Mouse (Mus musculus) megakaryocyte-erythroid progenitor cell, adult 5-6 weeks (primary cell): ENCODE measurements around the gene 1810062G17Rik. TPM values are rescaled to one million over a fixed set of nuclear protein-coding genes. Genes with fewer than 3 reads are reported as not detected.

Source experiments
- ATAC-seq: replicated peaks from 2 replicates; pipeline ENCODE4 v1.8.0; 2016; ENCODE audit warnings: mild to moderate bottlenecking, inconsistent platforms; ENCODE audit not compliant: severe bottlenecking, poor library complexity, low FRiP score, low TSS enrichment
- total RNA-seq, 2 experiments: library from RNA; stranded (forward) in 1 of 2; stranded (reverse) in 1 of 2; fragments of 200-1000, 215-1000 nt in 1 of 2; fragments of >200 nt in 1 of 2; fragmentation: Nextera tagmentation in 1 of 2; gene quantifications; 2 replicates each; pipeline ENCODE4 v1.2.3; 2014 to 2017

Gene 1810062G17Rik
- total RNA-seq, 2 experiments from 2014 or later: not detected

GRCm38 (mm10) chr3:36499418-36499817 is 23.7 kb downstream of the 1810062G17Rik start:
- no peak for ATAC-seq

DNA sequence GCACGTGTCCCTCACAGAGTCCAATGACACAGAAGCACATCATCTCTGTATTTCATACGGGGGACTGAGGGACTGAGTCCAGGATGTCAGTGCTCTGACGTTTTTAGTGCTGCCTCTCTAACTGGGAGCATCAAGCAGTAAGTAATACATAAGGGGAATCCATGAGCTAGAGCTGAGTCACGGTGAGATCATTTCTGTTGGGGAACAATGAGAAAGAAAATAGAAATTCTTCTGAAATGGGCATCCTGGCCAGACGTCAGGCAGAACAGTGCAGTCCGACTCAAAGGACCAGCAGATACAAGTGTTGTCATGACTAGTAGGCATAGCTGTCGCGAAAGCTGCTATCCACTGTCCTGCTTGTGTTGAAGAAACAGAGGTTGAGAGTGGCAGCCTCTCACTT is 25.2 kb downstream of the 1810062G17Rik start:
- ATAC-seq: no peak

GRCm38 (mm10) chr3:36501546-36501945 is 25.8 kb downstream of the 1810062G17Rik start:
- ATAC-seq: no peak

DNA sequence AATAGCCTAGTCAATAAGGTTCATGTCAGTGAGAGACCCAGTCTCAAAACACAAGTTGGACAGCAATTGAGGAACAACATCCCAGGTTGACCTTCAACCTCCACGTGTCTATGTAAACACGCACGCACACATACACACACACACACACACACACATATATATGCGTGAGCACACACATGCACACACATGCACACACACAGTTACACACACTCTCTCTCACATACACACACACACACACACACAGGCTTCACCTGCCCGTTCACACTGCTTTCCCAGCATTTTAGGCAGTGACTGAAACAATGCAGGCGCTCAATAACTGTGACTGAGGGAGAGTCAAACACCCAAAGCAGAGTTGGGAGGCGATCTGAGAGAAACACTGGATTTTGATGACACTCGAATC is 29.6 kb downstream of the 1810062G17Rik start:
- no peak for ATAC-seq

DNA sequence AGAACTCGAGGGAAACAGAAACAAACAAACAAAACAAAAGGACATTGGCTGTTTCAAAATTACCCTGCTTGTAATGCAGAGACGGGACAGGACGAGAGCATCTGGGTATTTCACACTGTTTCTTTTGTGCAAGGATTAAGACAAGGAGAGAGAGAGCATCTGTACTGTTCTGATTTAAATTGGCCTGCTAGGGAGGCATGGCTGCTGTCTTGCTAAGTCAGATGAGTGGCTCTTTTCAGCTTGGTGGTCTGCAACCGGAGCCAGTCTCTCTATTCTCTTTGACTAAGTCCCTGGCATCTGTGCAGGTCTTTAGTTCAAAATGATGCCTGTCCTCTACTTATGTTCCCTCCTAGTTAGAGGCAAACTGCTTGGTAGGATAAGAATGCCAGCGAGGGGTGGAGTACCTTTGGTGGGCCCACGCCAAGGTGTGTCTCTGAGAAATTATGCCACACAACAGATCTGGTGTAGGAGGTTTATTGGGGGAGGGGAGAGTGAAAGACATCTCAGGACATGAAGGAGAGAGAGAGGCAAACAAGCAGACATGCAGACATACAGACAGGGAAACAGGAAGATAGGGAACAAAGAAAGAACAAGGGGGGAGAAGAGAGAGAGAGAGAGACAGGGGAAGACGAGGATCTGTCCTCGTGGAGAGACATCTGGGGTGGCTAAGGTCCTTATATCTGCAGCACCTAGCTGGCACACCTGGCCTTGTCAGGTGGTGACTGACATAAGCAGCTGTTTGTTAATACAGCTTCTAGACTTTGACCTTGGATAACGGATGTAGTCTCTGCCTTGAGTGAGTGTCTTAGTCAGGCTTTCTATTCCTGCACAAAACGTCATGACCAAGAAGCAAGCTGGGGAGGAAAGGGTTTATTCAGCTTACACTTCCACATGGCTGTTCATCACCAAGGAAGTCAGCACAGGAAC is 30.3 kb downstream of the 1810062G17Rik start:
- ATAC-seq: no peak

DNA sequence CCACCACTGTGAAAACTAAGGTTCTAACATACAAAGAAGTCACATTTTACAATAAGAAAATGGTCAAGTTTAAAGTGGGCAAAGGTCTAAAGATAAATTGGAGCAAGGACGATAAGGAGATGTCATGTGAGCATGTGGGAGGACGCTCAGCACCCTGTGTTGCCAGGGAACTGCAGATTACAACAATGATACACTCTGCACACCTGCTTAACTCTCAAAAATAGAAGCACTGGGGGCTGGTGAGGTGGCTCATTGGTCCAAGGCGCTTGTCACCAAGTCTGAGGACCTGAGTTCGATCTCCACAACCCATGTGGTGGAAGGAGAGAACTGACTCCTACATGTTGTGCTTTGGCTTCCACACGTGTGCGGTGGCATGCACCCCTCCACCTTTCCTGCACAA is 35.8 kb downstream of the 1810062G17Rik start:
- ATAC-seq: no peak

- ATAC-seq: no peak
Observed at GRCm38 (mm10) chr3:36516196-36516595, 40.5 kb downstream of the 1810062G17Rik start.

- ATAC-seq: no peak
Observed at GRCm38 (mm10) chr3:36521073-36522060, 45.6 kb downstream of the 1810062G17Rik start, which contains the start of gene Gm11549. TSS of gene Gm11549 (minus strand) at chr3:36521813.

GRCm38 (mm10) chr3:36522137-36522536 is 46.4 kb downstream of the 1810062G17Rik start:
- ATAC-seq: no peak

DNA sequence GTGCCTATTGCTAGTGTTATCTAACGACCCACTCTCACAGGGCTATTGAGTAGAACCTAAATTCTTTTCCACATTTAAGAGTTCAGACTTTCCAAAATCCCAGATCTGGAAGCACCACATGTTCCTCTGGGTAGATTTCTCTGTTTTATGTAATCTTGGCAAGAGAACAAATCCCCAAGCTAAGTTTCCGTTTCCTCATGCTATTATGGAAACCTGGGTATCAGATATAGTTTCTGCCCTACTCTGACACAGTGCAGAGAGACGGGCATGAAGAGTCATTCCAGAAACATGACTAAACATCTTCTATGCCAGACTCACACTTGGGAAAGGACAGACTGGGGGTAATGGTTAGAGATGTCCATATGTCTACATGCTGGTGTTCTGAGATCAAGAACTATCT is 48.7 kb downstream of the 1810062G17Rik start:
- ATAC-seq: no peak

GRCm38 (mm10) chr3:36530345-36530744 is 54.6 kb downstream of the 1810062G17Rik start:
- no peak for ATAC-seq

DNA sequence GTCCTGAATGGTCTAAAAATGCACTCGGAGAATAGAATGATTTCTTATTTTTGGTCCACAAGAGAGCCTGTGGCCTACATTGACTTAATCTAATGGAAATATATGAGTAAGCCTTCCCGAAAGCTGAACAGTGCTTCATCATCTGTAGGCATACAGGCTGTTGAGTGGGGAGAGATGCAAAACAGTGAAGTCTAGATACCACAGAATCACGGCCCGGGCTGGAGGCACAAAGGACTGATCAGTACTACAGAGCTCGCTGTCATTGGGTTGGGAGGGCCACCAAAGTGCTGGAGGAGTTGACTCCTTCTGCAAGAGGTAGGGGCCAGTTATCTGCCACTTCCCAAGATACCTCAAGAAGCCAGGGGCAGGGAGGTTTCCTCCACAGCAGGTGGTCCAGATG is 55.0 kb downstream of the 1810062G17Rik start:
- no peak for ATAC-seq

- ATAC-seq: no peak
Observed at GRCm38 (mm10) chr3:36531242-36531641, 55.5 kb downstream of the 1810062G17Rik start.

Other genes with a start within 250 kb of the 1810062G17Rik start
- gene Anxa5, start within 50 bp of the 1810062G17Rik start, total RNA-seq (2014; fragmentation: Nextera tagmentation): 7.1 and 9.9 TPM in 2 replicates
- gene Anxa5, start within 50 bp of the 1810062G17Rik start, total RNA-seq (2017): 16.3 and 26.3 TPM in 2 replicates
- not detected in 2 replicates for gene Gm11549, start 45.9 kb downstream of the 1810062G17Rik start, total RNA-seq (2014; fragmentation: Nextera tagmentation)
- not detected in 2 replicates for gene Gm11549, start 45.9 kb downstream of the 1810062G17Rik start, total RNA-seq (2017)
- gene Exosc9, start 76.7 kb downstream of the 1810062G17Rik start, total RNA-seq (2014; fragmentation: Nextera tagmentation): 57.8 and 68.1 TPM in 2 replicates
- gene Exosc9, start 76.7 kb downstream of the 1810062G17Rik start, total RNA-seq (2017): 117 and 135 TPM in 2 replicates
- gene Ccna2, start 96.2 kb downstream of the 1810062G17Rik start, total RNA-seq (2014; fragmentation: Nextera tagmentation): 167 and 202 TPM in 2 replicates
- 173 and 226 TPM in 2 replicates for gene Ccna2, start 96.2 kb downstream of the 1810062G17Rik start, total RNA-seq (2017)
- gene Bbs7, start 137.5 kb downstream of the 1810062G17Rik start, total RNA-seq (2014; fragmentation: Nextera tagmentation): 2.4 and 3.4 TPM in 2 replicates
- 3.7 and 4.7 TPM in 2 replicates for gene Bbs7, start 137.5 kb downstream of the 1810062G17Rik start, total RNA-seq (2017)
- not detected in 2 replicates for gene Trpc3, start 214.2 kb downstream of the 1810062G17Rik start, total RNA-seq (2014; fragmentation: Nextera tagmentation)
- gene Trpc3, start 214.2 kb downstream of the 1810062G17Rik start, total RNA-seq (2017): not detected in 2 replicates